Mouse (Mus musculus): ENCODE data around the gene Olfr153. TPM values are rescaled to one million over a fixed set of nuclear protein-coding genes. Genes with fewer than 3 reads are reported as not detected.
"Not testable (repeated sequence)": the region's sequence is repeated elsewhere in the genome, so short reads cannot be mapped to it uniquely, and the experiment has no call there.

Olfr153 gene
- not detected in 2 replicates for polyA plus RNA-seq (2016; fragmentation: Nextera tagmentation; extraction: Ambion mirVana)

DNA sequence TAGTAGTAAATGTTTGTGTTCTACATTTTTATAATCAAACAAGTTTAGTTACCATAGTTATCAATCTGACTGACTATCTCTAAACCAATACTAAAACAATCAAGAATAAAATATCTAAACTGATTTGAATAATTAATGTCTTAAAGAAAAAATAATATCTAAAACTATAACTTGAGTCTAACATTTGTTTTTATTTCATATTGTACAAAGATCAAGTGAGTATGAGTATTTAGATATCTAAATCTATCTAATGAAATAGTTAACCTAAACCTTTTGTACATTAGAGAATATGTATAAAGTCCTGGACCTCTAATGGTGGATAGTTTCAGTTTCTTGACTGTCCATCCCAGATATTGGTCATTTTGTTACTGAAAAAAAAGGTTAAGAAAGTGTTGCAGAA, at the start of gene Olfr153:
Olfr153 (plus strand) TSS at position 301 of the 400 bp plus-strand sequence.
- H3K27ac ChIP-seq (replicated peaks) = no peak within 1 kb of the TSS
- H3K4me1 ChIP-seq = no peaks in the 10 kb centered on the region
- H3K9ac ChIP-seq (replicated peaks) = no peak within 1 kb of the TSS
- no peaks in the 10 kb centered on the region for H3K36me3 ChIP-seq
- H3K27me3 ChIP-seq = no peaks in the 10 kb centered on the region
- no peak within 1 kb of the TSS for H3K4me3 ChIP-seq
- H3K9me3 ChIP-seq = no peaks in the 10 kb centered on the region
- H3K4me2 ChIP-seq (replicated peaks) = no peak within 1 kb of the TSS
- ATAC-seq (ENCODE audit: low FRiP score, low read depth) = no peak

GRCm38 (mm10) chr2:87482276-87482675, 49.3 kb upstream of the Olfr153 start:
- Histone ChIP-seq H3K9me3 (no peaks in the 10 kb centered on the region), H3K4me1 (no peaks in the 10 kb centered on the region), H3K4me3 (no peak overlapping the region), H3K4me2 (replicated peaks) (no peak overlapping the region), H3K27me3 (no peaks in the 10 kb centered on the region), H3K36me3 (no peaks in the 10 kb centered on the region), H3K27ac (replicated peaks) (no peak overlapping the region), H3K9ac (replicated peaks) (no peak overlapping the region)
- no peak for ATAC-seq (ENCODE audit: low FRiP score, low read depth)
- 67% methylated on average over 2 of the region's 2 CpGs for WGBS

- not testable (repeated sequence) for H3K9me3 ChIP-seq; H3K9ac ChIP-seq (replicated peaks); H3K4me3 ChIP-seq; H3K4me1 ChIP-seq; ATAC-seq (ENCODE audit: low FRiP score, low read depth); H3K4me2 ChIP-seq (replicated peaks); H3K27ac ChIP-seq (replicated peaks); H3K27me3 ChIP-seq; H3K36me3 ChIP-seq
- WGBS = 84% methylated on average over 4 of the region's 5 CpGs
Measured at GRCm38 (mm10) chr2:87496993-87497392, 34.6 kb upstream of the Olfr153 start, which contains the start of gene Pramel7. Gene Pramel7 (minus strand): TSS chr2:87497093.

DNA sequence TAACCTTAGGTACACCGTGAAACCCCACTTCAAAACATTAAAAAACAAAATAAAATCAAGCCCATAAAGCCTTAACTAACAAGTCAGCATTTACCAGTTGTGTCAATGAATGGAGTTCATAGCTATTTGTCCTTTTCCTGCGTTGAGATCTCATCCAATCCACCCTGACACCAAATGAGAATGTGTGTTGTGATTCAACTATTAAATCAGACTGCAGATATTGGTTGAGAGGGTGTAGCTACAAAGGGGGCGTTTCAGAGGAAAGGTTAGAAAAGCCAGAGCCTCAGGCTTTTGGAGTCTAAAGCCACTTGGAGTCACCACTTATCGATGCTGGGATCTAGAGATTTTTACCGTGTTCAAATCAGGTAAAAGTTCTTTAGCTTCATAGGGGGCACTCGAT, 25.3 kb upstream of the Olfr153 start, which contains the start of gene Pramel6:
Pramel6 (plus strand) TSS at position 301 of the 400 bp plus-strand sequence.
- no peak within 1 kb of the TSS for H3K9ac ChIP-seq (replicated peaks)
- 85% methylated on average over 6 of the region's 6 CpGs for WGBS

DNA sequence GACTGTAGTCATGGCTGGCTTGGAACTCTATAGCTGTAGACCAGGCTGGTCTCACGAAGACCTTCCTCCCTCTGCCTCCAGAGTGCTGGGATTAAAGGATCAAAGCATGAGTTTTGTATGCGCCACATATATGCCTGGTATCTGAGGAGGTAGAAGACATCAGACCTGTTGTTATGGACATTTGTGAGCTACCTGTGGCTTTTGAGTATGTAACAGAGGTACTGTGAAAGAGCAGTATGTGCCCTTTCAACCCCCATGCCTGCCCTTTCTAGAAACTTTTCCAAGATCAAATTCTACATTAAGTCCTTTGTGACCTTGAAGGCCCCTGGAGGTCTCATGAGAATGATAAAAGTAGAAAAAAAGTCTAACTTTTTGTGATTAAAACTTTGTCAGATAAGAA, 16.6 kb upstream of the Olfr153 start:
- Histone ChIP-seq H3K36me3 (no peaks in the 10 kb centered on the region), H3K27ac (replicated peaks) (no peak overlapping the region), H3K4me2 (replicated peaks) (no peak overlapping the region), H3K4me1 (no peaks in the 10 kb centered on the region), H3K4me3 (no peak overlapping the region), H3K9ac (replicated peaks) (no peak overlapping the region), H3K27me3 (no peaks in the 10 kb centered on the region), H3K9me3 (no peaks in the 10 kb centered on the region)
- no peak for ATAC-seq (ENCODE audit: low FRiP score, low read depth)
- 88% methylated on average over 2 of the region's 2 CpGs for WGBS

More for the DNA sequence above, 25.3 kb upstream of the Olfr153 start, which contains the start of gene Pramel6:
- Histone ChIP-seq H3K36me3 (no peaks in the 10 kb centered on the region), H3K4me1 (no peaks in the 10 kb centered on the region), H3K4me3 (no peak within 1 kb of the TSS), H3K9me3 (no peaks in the 10 kb centered on the region), H3K4me2 (replicated peaks) (no peak within 1 kb of the TSS), H3K27me3 (no peaks in the 10 kb centered on the region), H3K27ac (replicated peaks) (no peak within 1 kb of the TSS)
- ATAC-seq (ENCODE audit: low FRiP score, low read depth) = no peak

DNA sequence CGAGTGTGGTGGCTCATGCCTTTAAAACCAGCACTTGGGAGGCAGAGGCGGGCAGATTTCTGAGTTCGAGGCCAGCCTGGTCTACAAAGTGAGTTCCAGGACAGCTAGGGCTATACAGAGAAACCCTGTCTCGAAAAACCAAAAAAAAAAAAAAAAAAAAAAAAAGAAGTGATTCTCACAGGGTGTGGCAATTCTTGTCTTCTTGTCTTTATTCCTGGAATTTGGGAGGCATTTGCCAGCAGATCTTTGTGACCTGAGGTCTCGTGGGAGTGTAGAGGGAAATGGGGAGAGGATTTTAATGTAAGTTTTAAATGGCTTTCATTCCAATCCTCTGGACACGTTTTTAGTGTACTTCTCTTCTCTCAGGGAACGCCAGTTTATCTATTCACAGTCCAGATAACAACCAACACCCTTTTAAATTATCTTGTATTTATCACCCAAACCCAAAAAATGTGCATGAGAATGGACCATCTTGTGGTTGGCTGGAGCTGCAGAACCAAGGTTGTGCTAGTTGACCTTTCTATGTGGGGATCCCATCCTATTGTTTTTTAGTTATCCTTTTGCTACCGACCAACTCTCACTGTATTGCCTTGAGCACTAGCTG, 16.0 kb upstream of the Olfr153 start:
- ATAC-seq (ENCODE audit: low FRiP score, low read depth) = no peak
- Histone ChIP-seq H3K9ac (replicated peaks) (no peak overlapping the region), H3K4me1 (no peaks in the 10 kb centered on the region), H3K9me3 (no peaks in the 10 kb centered on the region), H3K27me3 (no peaks in the 10 kb centered on the region), H3K4me3 (no peak overlapping the region), H3K4me2 (replicated peaks) (no peak overlapping the region), H3K36me3 (no peaks in the 10 kb centered on the region), H3K27ac (replicated peaks) (no peak overlapping the region)
- WGBS = 86% methylated on average over 8 of the region's 8 CpGs

DNA sequence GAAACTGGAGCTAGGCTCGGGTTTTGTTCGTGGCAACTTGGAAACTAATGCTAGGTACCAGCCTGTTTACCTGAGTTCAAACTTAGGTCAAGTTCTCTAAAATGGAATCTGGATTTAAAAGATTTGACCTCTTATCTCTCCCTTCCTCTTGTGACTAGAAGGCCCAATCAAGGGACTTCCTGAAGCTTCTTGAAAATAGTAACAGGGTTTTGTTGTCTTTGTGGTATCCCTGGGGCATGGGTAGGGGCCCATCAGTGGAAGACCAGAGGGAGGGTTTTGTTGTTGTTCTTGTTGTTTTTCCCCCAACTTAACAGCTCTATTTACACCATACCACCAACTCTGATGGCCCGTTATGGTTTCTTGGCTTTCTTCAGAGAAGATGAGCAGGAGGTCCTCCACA, 15.0 kb upstream of the Olfr153 start:
- Histone ChIP-seq H3K9ac (replicated peaks) (no peak overlapping the region), H3K4me1 (no peaks in the 10 kb centered on the region), H3K36me3 (no peaks in the 10 kb centered on the region), H3K27me3 (no peaks in the 10 kb centered on the region), H3K4me3 (no peak overlapping the region), H3K4me2 (replicated peaks) (no peak overlapping the region), H3K9me3 (no peaks in the 10 kb centered on the region), H3K27ac (replicated peaks) (no peak overlapping the region)
- WGBS = 85% methylated on average over 3 of the region's 3 CpGs
- no peak for ATAC-seq (ENCODE audit: low FRiP score, low read depth)

- Histone ChIP-seq H3K4me3 (no peak overlapping the region), H3K27ac (replicated peaks) (no peak overlapping the region), H3K9me3 (no peaks in the 10 kb centered on the region), H3K4me2 (replicated peaks) (no peak overlapping the region), H3K9ac (replicated peaks) (no peak overlapping the region), H3K36me3 (no peaks in the 10 kb centered on the region), H3K4me1 (no peaks in the 10 kb centered on the region), H3K27me3 (no peaks in the 10 kb centered on the region)
- 87% methylated on average over 4 of the region's 4 CpGs for WGBS
- ATAC-seq (ENCODE audit: low FRiP score, low read depth) = no peak
Measured at GRCm38 (mm10) chr2:87520651-87521050, 10.9 kb upstream of the Olfr153 start.

DNA sequence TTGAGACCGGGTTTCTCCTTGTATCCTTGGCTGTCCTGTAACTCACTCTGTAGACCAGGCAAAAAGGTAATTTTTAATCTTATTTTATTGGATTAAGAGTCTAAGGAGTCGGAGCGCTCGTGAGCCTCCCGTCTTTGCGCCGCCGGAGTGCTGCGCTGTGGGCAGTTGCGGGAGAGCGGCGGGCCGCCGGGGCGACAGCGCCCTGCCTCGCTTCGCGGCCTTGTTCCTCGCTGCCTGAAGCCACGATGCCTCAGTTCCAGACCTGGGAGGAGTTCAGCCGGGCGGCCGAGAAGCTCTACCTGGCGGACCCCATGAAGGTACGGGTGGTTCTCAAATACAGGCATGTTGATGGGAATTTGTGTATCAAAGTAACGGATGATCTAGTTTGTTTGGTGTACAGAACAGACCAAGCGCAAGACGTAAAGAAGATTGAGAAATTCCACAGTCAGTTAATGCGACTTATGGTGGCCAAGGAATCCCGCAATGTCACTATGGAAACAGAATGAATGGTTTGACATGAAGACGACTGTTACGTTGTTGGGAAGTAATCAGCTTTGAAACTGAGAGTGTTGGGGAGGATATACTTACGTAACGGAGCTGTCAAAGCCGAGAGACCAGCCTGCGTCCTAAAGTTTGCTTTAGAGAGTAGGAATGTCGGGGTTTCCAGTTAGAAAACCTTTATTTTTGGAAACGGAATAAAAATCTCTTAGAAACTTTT, 5.5 kb upstream of the Olfr153 start:
- not testable (repeated sequence) for H3K36me3 ChIP-seq; H3K27ac ChIP-seq (replicated peaks); H3K27me3 ChIP-seq; H3K4me1 ChIP-seq; H3K9ac ChIP-seq (replicated peaks); H3K9me3 ChIP-seq
- WGBS = 23% methylated on average over 38 of the region's 39 CpGs
- H3K4me2 ChIP-seq (replicated peaks) = peak overlapping the region; percentile 43
- peak; percentile 82 for ATAC-seq (ENCODE audit: low FRiP score, low read depth)
- H3K4me3 ChIP-seq = peak overlapping the region; percentile 27

- no peak overlapping the region for H3K4me2 ChIP-seq (replicated peaks)
- no peaks in the 10 kb centered on the region for H3K27me3 ChIP-seq
- no peak overlapping the region for H3K9ac ChIP-seq (replicated peaks)
- H3K4me3 ChIP-seq = no peak overlapping the region
- no peak for ATAC-seq (ENCODE audit: low FRiP score, low read depth)
- H3K36me3 ChIP-seq = no peaks in the 10 kb centered on the region
- no peaks in the 10 kb centered on the region for H3K4me1 ChIP-seq
- WGBS = 70% methylated on average over 2 of the region's 2 CpGs
- no peaks in the 10 kb centered on the region for H3K9me3 ChIP-seq
- H3K27ac ChIP-seq (replicated peaks) = no peak overlapping the region
Measured at GRCm38 (mm10) chr2:87534826-87535225, 3.2 kb downstream of the Olfr153 start.

DNA sequence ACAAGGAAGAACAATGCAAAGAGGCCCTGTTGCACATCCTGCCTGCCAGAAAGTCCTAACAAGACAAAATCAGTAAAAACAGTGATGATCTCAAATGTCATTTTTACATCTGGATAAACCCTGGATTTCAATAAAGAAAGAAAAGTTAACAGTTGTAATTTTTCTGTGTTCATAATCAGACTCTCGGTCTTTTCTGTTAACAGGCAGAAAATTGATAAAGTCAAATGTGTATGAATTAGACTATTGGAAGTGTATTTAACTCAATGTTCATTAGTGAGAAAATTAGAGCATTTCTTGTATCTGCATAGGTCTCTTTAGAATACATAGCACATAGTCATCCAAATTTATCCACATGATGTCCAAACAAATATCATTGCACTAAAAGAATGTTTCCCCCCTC, 13.8 kb downstream of the Olfr153 start, which contains the start of gene Olfr1128:
Olfr1128 (minus strand) TSS at position 101 of the 400 bp plus-strand sequence.
- ATAC-seq (ENCODE audit: low FRiP score, low read depth) = no peak
- no peaks in the 10 kb centered on the region for H3K27me3 ChIP-seq
- H3K4me2 ChIP-seq (replicated peaks) = no peak within 1 kb of the TSS
- H3K4me3 ChIP-seq = no peak within 1 kb of the TSS
- 87% methylated on average over 1 of the region's 1 CpGs for WGBS
- no peaks in the 10 kb centered on the region for H3K9me3 ChIP-seq
- H3K36me3 ChIP-seq = no peaks in the 10 kb centered on the region
- H3K9ac ChIP-seq (replicated peaks) = no peak within 1 kb of the TSS
- no peaks in the 10 kb centered on the region for H3K4me1 ChIP-seq
- H3K27ac ChIP-seq (replicated peaks) = no peak within 1 kb of the TSS

DNA sequence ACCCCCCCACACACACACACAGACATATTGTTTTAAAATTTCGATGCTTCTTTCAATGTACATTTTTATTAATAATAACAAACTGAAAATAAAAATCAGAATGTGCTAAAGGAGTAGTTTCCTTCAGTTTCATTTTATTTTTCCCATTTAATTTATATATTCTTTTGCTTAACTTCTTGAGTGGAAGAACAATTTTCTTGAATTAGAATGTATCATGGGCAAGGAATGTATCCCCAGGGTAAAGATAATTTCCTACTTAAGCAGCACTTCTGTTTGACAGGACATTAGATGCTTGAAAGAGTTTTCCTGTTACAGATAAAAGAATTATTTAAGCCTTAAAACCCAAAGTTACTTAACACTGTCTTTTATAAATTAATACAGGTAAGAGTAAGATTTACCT, 42.0 kb downstream of the Olfr153 start, which contains the start of gene Olfr1129:
Olfr1129 (plus strand) TSS at position 301 of the 400 bp plus-strand sequence.
- H3K27me3 ChIP-seq; ATAC-seq (ENCODE audit: low FRiP score, low read depth); H3K9me3 ChIP-seq; H3K27ac ChIP-seq (replicated peaks); H3K4me2 ChIP-seq (replicated peaks); H3K4me3 ChIP-seq; H3K36me3 ChIP-seq; H3K4me1 ChIP-seq; H3K9ac ChIP-seq (replicated peaks): not testable (repeated sequence)
- WGBS = 71% methylated on average over 1 of the region's 1 CpGs
